Mouse (Mus musculus) neural tube, embryonic 13.5 days (tissue): ENCODE data around the gene Mmachc. TPM values are rescaled to one million over a fixed set of nuclear protein-coding genes. Genes with fewer than 3 reads are reported as not detected.

ENCODE experiments used
- ATAC-seq: fragments of 200-750 bp; cut with Nextera tagmentation; 2 replicates; pipeline ENCODE4 v1.8.0; 2017; ENCODE audit warnings: low read depth, mild to moderate bottlenecking, moderate TSS enrichment, moderate library complexity
- H3K27ac ChIP-seq: fragments of 300-500 bp; sonication (generic); replicated peaks from 2 replicates; pipeline ENCODE4 v1.5.1; 2015; ENCODE audit warnings: moderate library complexity, mild to moderate bottlenecking, inconsistent platforms
- H3K27me3 ChIP-seq: fragments of 300-500 bp; sonication (generic); 2 replicates; pipeline ENCODE4 v1.6.1; 2015; ENCODE audit warnings: mild to moderate bottlenecking, inconsistent platforms
- H3K36me3 ChIP-seq: fragments of 300-500 bp; sonication (generic); 2 replicates; pipeline ENCODE4 v1.6.1; 2015; ENCODE audit warnings: mild to moderate bottlenecking, inconsistent platforms
- H3K4me1 ChIP-seq: fragments of 300-500 bp; sonication (generic); replicated peaks from 2 replicates; pipeline ENCODE4 v1.6.1; 2015; ENCODE audit warnings: inconsistent platforms
- H3K4me2 ChIP-seq: fragments of 300-500 bp; sonication (generic); 2 replicates; pipeline ENCODE4 v1.6.1; 2015; ENCODE audit warnings: inconsistent platforms, mild to moderate bottlenecking, moderate library complexity
- H3K4me3 ChIP-seq: fragments of 300-500 bp; sonication (generic); 2 replicates; pipeline ENCODE4 v1.5.1; 2015; ENCODE audit warnings: mild to moderate bottlenecking, inconsistent platforms
- H3K9ac ChIP-seq: fragments of 300-500 bp; sonication (generic); 2 replicates; pipeline ENCODE4 v1.6.1; 2015; ENCODE audit warnings: moderate library complexity, mild to moderate bottlenecking, inconsistent platforms
- H3K9me3 ChIP-seq: fragments of 300-500 bp; sonication (generic); 2 replicates; pipeline ENCODE4 v1.6.1; 2016; ENCODE audit warnings: inconsistent platforms
- WGBS: fragments of 180-500 bp; shearing (Covaris S2); methylation state at CpG from one replicate; pipeline ENCODE4 v1.1.7; 2015; 5-methylcytosine and 5-hydroxymethylcytosine counted together
- polyA plus RNA-seq: library from polyadenylated mRNA; unstranded; fragments of >200 nt; fragmentation: Nextera tagmentation; extraction: Ambion mirVana; gene quantifications from 2 replicates; pipeline ENCODE4 v1.2.1, GENCODE M21; 2015

Mmachc gene
- polyA plus RNA-seq, 1 experiment from 2014 or later: 24.7 TPM

DNA sequence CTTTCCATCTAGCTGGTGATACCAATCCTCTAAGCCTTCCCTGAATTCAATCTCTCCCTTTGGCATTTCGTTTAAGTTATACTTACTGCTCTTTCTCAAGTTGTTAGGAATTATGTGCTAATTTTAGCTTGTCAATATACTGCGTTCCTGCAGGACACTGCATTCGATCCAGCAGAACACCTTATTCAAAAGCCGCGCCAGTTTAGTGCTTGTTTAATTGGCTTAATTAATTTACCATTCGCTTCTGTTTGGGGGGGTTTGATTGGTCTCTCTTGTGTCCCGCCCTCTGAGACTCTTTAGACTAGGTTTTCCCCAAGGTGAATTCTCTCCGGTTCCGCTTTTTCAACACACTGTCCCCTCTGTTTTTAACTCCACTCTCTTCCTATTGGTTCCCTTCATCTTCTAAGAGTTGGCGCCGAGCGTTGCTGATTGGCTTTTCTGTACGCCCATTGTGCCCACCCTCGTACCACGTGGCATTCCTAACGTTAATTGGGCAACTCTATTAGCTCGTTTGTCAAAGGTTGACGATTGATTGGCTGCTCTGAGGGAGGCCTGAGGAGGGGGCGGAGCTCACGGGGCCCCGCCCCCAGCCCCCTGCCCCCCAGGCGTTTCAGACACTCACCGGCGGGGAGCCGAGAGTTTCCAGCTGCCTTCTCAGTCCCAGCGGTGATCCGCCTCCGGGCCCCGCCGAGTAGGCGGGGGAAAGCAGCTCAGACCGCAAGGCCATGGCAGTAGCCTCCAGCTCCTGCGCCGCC lies 12.3 kb upstream of the Mmachc start, which contains the start of gene Tesk2:
Tesk2 (plus strand) TSS at position 606 of the 755 bp plus-strand sequence.
- H3K27me3 ChIP-seq: peaks cover 10% of the 10 kb centered on the region; the same call in 1 of the 2 replicates
- H3K9me3 ChIP-seq: no peaks in the 10 kb centered on the region
- H3K9ac ChIP-seq: peak within 1 kb of the TSS; percentile 87
- H3K4me1 ChIP-seq: peaks cover 20% of the 10 kb centered on the region
- peak; percentile 98 for ATAC-seq
- H3K27ac ChIP-seq: peak within 1 kb of the TSS; percentile 79
- H3K4me3 ChIP-seq: peak within 1 kb of the TSS; percentile 87
- peak within 1 kb of the TSS; percentile 95 for H3K4me2 ChIP-seq
- H3K36me3 ChIP-seq: no peaks in the 10 kb centered on the region
- under 1% methylated on average over 29 of the region's 34 CpGs for WGBS

DNA sequence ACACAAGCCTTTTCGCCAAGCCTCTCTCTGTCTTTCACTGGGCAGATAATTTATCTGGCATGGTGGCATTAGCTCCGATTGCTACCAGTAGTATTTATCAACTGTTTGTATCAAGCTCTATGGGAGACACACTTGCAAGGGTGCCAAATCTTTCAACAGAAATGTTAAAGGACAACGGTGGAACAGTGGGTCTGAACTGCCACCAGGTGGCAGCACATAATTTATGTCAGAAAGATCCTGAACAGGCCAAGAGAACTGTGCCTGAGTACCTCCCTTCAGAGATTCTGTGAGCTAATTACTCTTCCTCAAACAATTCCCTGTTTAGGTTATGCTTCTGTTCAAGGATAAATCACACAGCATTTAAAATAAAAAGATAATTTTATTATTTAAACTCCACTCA lies 11.2 kb upstream of the Mmachc start:
- Histone ChIP-seq H3K36me3 (0 out of 2 replicates have a peak, but pooled peaks cover 6% of the 10 kb centered on the region), H3K4me1 (peaks cover 20% of the 10 kb centered on the region), H3K27me3 (peaks cover 10% of the 10 kb centered on the region; the same call in 1 of the 2 replicates), H3K27ac (no peak overlapping the region), H3K9me3 (no peaks in the 10 kb centered on the region), H3K4me3 (no peak overlapping the region), H3K4me2 (no peak overlapping the region), H3K9ac (no peak overlapping the region)
- WGBS: 20% methylated on average over 3 of the region's 3 CpGs
- ATAC-seq: no peak

GRCm38 (mm10) chr4:116712536-116712935 lies 4.3 kb upstream of the Mmachc start:
- 0 out of 2 replicates have a peak, but pooled peaks cover 6% of the 10 kb centered on the region for H3K36me3 ChIP-seq
- 86% methylated on average over 1 of the region's 1 CpGs for WGBS
- H3K27ac ChIP-seq: no peak overlapping the region
- H3K9ac ChIP-seq: no peak overlapping the region
- H3K4me2 ChIP-seq: no peak overlapping the region
- no peaks in the 10 kb centered on the region for H3K9me3 ChIP-seq
- no peak overlapping the region for H3K4me3 ChIP-seq
- ATAC-seq: no peak
- no peaks in the 10 kb centered on the region for H3K27me3 ChIP-seq
- peaks cover 12% of the 10 kb centered on the region for H3K4me1 ChIP-seq

GRCm38 (mm10) chr4:116710154-116710553 lies 1.9 kb upstream of the Mmachc start:
- Histone ChIP-seq H3K9ac (no peak overlapping the region), H3K36me3 (0 out of 2 replicates have a peak, but pooled peaks cover 5% of the 10 kb centered on the region), H3K27ac (no peak overlapping the region), H3K4me3 (no peak overlapping the region), H3K9me3 (no peaks in the 10 kb centered on the region), H3K4me2 (no peak overlapping the region), H3K27me3 (no peaks in the 10 kb centered on the region), H3K4me1 (peaks cover 17% of the 10 kb centered on the region)
- 87% methylated on average over 2 of the region's 2 CpGs for WGBS
- no peak for ATAC-seq

DNA sequence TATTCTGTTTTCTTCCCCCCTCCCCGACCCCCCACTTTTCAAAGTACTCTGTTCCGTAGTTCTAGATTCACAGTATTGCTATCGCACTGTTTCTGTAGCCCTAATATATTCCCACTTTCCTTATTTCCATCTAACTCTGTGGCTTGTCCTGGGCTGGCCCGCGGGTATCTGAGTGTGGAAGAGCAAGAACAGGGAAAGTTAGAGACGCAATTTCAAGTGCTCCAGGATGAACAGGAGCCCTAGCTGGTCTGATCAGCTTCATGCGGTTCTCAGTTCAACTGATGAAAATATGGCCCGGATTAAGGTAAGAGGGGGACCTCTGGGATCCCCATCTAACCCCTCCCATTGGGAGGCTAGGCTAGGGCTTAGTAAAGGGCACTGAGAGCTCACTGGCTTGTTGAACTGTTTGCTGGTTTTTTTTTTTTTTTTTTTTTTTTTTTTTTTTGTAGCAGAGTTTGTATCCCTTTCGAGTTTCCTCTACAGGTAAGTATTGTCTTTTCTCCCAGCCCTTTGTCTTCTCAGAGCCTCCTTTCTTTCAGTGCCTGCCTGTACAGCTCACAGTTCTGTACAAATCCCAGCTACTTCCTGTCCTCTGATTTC lies 685 bp upstream of the Mmachc start:
- 6% methylated on average over 9 of the region's 9 CpGs for WGBS

DNA sequence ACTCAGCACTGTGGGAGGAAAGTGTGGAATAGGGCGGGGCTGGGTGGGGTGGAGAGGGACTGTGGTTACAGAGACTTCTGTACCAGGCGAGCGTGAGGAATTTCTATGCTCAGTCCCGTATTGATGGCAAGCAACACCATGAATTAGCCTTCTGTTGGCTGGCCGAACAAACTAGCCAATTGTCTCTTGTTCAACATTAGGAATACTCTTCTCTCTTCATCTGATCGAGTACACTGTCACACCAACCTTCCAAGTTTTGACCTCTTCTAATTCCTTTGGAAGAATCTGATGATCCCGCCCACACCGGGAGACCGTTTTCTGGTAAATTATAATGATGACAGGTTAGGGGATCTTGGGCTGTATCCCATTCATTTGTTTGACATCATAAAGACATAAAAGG lies 540 bp downstream of the Mmachc start:
- Histone ChIP-seq H3K4me2 (peak overlapping the region; percentile 74), H3K9ac (peak overlapping the region; percentile 74), H3K27ac (peak overlapping the region; percentile 54; the same call in 1 of the 2 replicates), H3K4me3 (peak overlapping the region; percentile 54), H3K9me3 (no peaks in the 10 kb centered on the region), H3K36me3 (peaks cover 6% of the 10 kb centered on the region; the same call in 1 of the 2 replicates), H3K4me1 (peaks cover 17% of the 10 kb centered on the region), H3K27me3 (no peaks in the 10 kb centered on the region)
- ATAC-seq: peak; percentile 8; the same call in 1 of the 2 replicates
- WGBS: 20% methylated on average over 9 of the region's 9 CpGs

More for the DNA sequence above, 685 bp upstream of the Mmachc start:
- H3K4me1 ChIP-seq: peaks cover 17% of the 10 kb centered on the region
- peak overlapping the region; percentile 54 for H3K4me3 ChIP-seq
- H3K27ac ChIP-seq: no peak overlapping the region
- ATAC-seq: no peak; the same call in none of the 2 replicates
- H3K4me2 ChIP-seq: peak overlapping the region; percentile 70
- peak overlapping the region; percentile 64 for H3K9ac ChIP-seq
- no peaks in the 10 kb centered on the region for H3K36me3 ChIP-seq
- no peaks in the 10 kb centered on the region for H3K27me3 ChIP-seq
- H3K9me3 ChIP-seq: no peaks in the 10 kb centered on the region

DNA sequence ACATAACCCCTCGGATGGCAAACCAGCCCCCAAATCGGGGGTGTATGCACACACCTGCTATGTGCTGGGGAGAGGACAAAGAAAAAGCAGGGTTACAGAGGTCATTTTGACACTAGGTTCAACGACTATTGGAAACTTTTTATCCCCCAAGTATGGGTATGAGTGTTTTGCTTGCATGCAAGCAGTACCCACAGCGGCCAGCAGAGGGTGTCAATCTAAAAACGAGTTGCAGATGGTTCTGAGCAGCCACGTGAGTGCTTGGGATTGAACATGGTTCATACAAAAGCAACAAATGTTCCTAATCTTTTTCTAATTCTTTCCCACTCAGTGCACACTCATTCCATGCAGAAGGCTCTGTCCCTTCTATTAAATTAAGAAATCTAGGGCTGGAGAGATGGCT lies 4.4 kb downstream of the Mmachc start:
- H3K27me3 ChIP-seq: no peaks in the 10 kb centered on the region
- no peak overlapping the region for H3K27ac ChIP-seq
- no peak overlapping the region for H3K4me2 ChIP-seq
- 36% methylated on average over 6 of the region's 6 CpGs for whole genome bisulfite sequencing
- H3K9me3 ChIP-seq: no peaks in the 10 kb centered on the region
- no peak for ATAC-seq
- H3K36me3 ChIP-seq: peaks cover 19% of the 10 kb centered on the region
- no peak overlapping the region for H3K4me3 ChIP-seq
- H3K9ac ChIP-seq: no peak overlapping the region
- peaks cover 9% of the 10 kb centered on the region for H3K4me1 ChIP-seq

DNA sequence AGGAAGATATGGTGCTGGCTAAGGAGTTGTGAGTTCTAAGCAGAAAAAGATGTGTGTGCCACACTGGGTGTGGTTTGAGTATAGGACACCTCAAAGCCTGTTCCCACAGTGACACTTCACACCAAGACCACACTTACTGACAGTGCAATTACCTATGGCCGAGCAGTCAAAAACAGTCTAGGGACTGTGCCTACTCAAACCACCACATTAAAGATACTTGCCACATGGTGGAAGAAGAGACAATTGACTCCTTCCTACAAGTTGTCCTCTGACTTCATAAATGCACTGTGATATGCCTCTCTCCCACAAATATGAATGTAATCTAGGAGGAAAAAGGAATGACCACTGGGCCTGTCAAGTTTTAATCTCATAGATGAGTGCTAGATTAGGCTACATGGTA lies 7.2 kb downstream of the Mmachc start:
- Histone ChIP-seq H3K4me3 (no peak overlapping the region), H3K27me3 (no peaks in the 10 kb centered on the region), H3K9me3 (no peaks in the 10 kb centered on the region), H3K4me1 (no peaks in the 10 kb centered on the region), H3K36me3 (peaks cover 26% of the 10 kb centered on the region), H3K27ac (no peak overlapping the region), H3K9ac (no peak overlapping the region), H3K4me2 (no peak overlapping the region)
- WGBS: 79% methylated on average over 1 of the region's 1 CpGs
- no peak for ATAC-seq

DNA sequence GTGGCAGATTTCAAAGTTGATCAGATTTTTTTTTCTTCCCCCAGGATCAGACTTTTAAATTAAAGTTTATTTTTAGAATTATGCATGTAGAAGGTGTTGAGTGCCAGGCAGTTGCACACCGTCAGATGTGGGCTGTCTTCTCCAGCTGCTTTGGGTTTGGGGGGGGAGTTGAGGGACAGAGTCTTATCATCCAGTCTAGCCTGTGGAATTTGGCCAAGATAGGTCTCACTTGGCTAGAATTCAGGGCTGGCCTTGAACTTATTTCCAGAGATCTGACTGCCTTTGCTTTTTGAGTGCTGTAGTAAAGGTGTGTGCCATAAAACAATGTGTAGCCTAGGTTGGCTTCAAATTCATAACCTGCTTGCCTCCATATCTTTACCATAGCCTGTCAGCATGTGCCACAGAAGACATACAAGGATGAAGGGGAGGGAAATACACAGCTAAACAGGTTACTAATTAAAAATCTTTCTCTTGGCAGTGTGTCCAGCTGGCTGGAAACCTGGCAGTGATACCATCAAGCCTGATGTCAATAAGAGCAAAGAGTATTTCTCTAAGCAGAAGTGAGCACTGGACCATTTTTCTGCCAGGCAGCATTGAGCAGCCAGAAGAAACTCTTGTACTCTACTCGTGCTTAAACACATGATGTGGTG lies 9.4 kb downstream of the Mmachc start:
- Histone ChIP-seq H3K27ac (no peak overlapping the region), H3K4me1 (no peaks in the 10 kb centered on the region), H3K27me3 (no peaks in the 10 kb centered on the region), H3K9ac (no peak overlapping the region), H3K4me3 (no peak overlapping the region), H3K9me3 (no peaks in the 10 kb centered on the region), H3K36me3 (peaks cover 41% of the 10 kb centered on the region), H3K4me2 (no peak overlapping the region)
- 92% methylated on average over 2 of the region's 2 CpGs for WGBS
- no peak for ATAC-seq

GRCm38 (mm10) chr4:116693785-116694184 lies 14.4 kb downstream of the Mmachc start:
- ATAC-seq: no peak
- no peaks in the 10 kb centered on the region for H3K9me3 ChIP-seq
- H3K36me3 ChIP-seq: peaks cover 52% of the 10 kb centered on the region
- no peaks in the 10 kb centered on the region for H3K27me3 ChIP-seq
- H3K4me2 ChIP-seq: no peak overlapping the region
- H3K27ac ChIP-seq: no peak overlapping the region
- no peak overlapping the region for H3K4me3 ChIP-seq
- no peak overlapping the region for H3K9ac ChIP-seq
- 80% methylated on average over 2 of the region's 2 CpGs for WGBS
- H3K4me1 ChIP-seq: no peaks in the 10 kb centered on the region

GRCm38 (mm10) chr4:116692146-116692545 lies 16.1 kb downstream of the Mmachc start:
- no peak overlapping the region for H3K4me3 ChIP-seq
- H3K36me3 ChIP-seq: peaks cover 62% of the 10 kb centered on the region
- no peaks in the 10 kb centered on the region for H3K27me3 ChIP-seq
- ATAC-seq: no peak
- peaks cover 2% of the 10 kb centered on the region for H3K4me1 ChIP-seq
- no peak overlapping the region for H3K9ac ChIP-seq
- 92% methylated on average over 2 of the region's 2 CpGs for WGBS
- H3K27ac ChIP-seq: no peak overlapping the region
- H3K4me2 ChIP-seq: no peak overlapping the region
- H3K9me3 ChIP-seq: no peaks in the 10 kb centered on the region

- 91% methylated on average over 4 of the region's 4 CpGs for WGBS
- H3K4me1 ChIP-seq: peaks cover 16% of the 10 kb centered on the region
- no peak overlapping the region for H3K4me2 ChIP-seq
- H3K9me3 ChIP-seq: no peaks in the 10 kb centered on the region
- H3K9ac ChIP-seq: no peak overlapping the region
- no peaks in the 10 kb centered on the region for H3K27me3 ChIP-seq
- ATAC-seq: no peak
- no peak overlapping the region for H3K4me3 ChIP-seq
- H3K27ac ChIP-seq: no peak overlapping the region
- peaks cover 43% of the 10 kb centered on the region for H3K36me3 ChIP-seq
Observed at GRCm38 (mm10) chr4:116689309-116689876, 18.8 kb downstream of the Mmachc start.
